Comparison of ENCODE assay signal across 8 mouse cellular contexts in genomic region chr11:76672561-76673384, GRCm38 (mm10). TPM values are rescaled to one million over a fixed set of nuclear protein-coding genes. Genes with fewer than 3 reads are reported as not detected.
A peak's percentile ranks its signal among the peaks of the same experiment; 100 is the strongest.
DNase-seq lines count a peak whose midpoint lies in the region; ATAC-seq lines count a peak whose summit lies in the region.

No protein-coding gene starts in this region.

- no peak for ATAC-seq in kidney, embryonic 14.5 days (ENCODE audit: low FRiP score, low TSS enrichment)
- ATAC-seq in limb, embryonic 12.5 days (ENCODE audit: insufficient number of reproducible peaks, insufficient read depth, low FRiP score, low TSS enrichment, low read depth) = 0 out of 2 replicates have a peak, but pooled peaks have one; percentile 17

- H3K9me3 ChIP-seq in kidney, embryonic 14.5 days (ENCODE audit: control insufficient read depth, low read length) = no peaks in the 10 kb centered on the region
- H3K9me3 ChIP-seq in hindbrain, embryonic 10.5 days = no peaks in the 10 kb centered on the region
- H3K9me3 ChIP-seq in limb, embryonic 12.5 days = no peaks in the 10 kb centered on the region

- no peak overlapping the region for H3K27ac ChIP-seq in kidney, embryonic 14.5 days (ENCODE audit: low read depth, low read length)
- H3K27ac ChIP-seq in hindbrain, embryonic 10.5 days = peak overlapping the region; percentile 4; the same call in 1 of the 2 replicates
- H3K27ac ChIP-seq in limb, embryonic 12.5 days = no peak overlapping the region

- H3K4me2 ChIP-seq in kidney, embryonic 14.5 days (replicated peaks; ENCODE audit: low read depth, low read length) = peak overlapping the region; percentile 74
- peak overlapping the region; percentile 84 for H3K4me2 ChIP-seq in limb, embryonic 12.5 days

- peak overlapping the region; percentile 45; the same call in 1 of the 2 replicates for H3K9ac ChIP-seq in kidney, embryonic 14.5 days (ENCODE audit: low read depth, low read length)
- peak overlapping the region; percentile 66 for H3K9ac ChIP-seq in limb, embryonic 12.5 days (replicated peaks)

- no peak for DNase-seq in kidney, postnatal 10 days
- DNase-seq in cerebellum, adult 18-20 months = peak; percentile 53 to 70
- DNase-seq in hindbrain, embryonic 10.5 days (ENCODE audit: low spot score) = peak; percentile 54
- peak; percentile 58 for DNase-seq in right cerebral cortex, postnatal 4 days
- DNase-seq in ovary, adult 18-20 months (ENCODE audit: low spot score) = no peak
- no peak for DNase-seq in urinary bladder, postnatal 25 days (ENCODE audit: low spot score)

- no peaks in the 10 kb centered on the region for H3K36me3 ChIP-seq in kidney, embryonic 14.5 days (ENCODE audit: control insufficient read depth, insufficient read depth, low read length)
- no peaks in the 10 kb centered on the region for H3K36me3 ChIP-seq in hindbrain, embryonic 10.5 days
- no peaks in the 10 kb centered on the region for H3K36me3 ChIP-seq in limb, embryonic 12.5 days

- H3K4me1 ChIP-seq in kidney, embryonic 14.5 days (ENCODE audit: control insufficient read depth, insufficient read depth, low read length) = peaks cover 8% of the 10 kb centered on the region; the same call in 1 of the 2 replicates
- H3K4me1 ChIP-seq in hindbrain, embryonic 10.5 days (replicated peaks) = peaks cover 14% of the 10 kb centered on the region
- peaks cover 14% of the 10 kb centered on the region for H3K4me1 ChIP-seq in limb, embryonic 12.5 days (replicated peaks)

- H3K4me3 ChIP-seq in kidney, embryonic 14.5 days (ENCODE audit: low read length) = peak overlapping the region; percentile 31
- peak overlapping the region; percentile 50 for H3K4me3 ChIP-seq in hindbrain, embryonic 10.5 days
- H3K4me3 ChIP-seq in limb, embryonic 12.5 days (replicated peaks) = peak overlapping the region; percentile 43

- WGBS in kidney, embryonic 14.5 days = 2% methylated on average over 64 of the region's 64 CpGs
- 2% methylated on average over 64 of the region's 64 CpGs for WGBS in hindbrain, embryonic 10.5 days
- 2% methylated on average over 64 of the region's 64 CpGs for WGBS in limb, embryonic 12.5 days

- H3K27me3 ChIP-seq in kidney, embryonic 14.5 days (ENCODE audit: control insufficient read depth, insufficient read depth, low read length) = peaks cover 51% of the 10 kb centered on the region
- peaks cover 89% of the 10 kb centered on the region for H3K27me3 ChIP-seq in hindbrain, embryonic 10.5 days (ENCODE audit: insufficient read depth, poor library complexity, severe bottlenecking)
- peaks cover 76% of the 10 kb centered on the region for H3K27me3 ChIP-seq in limb, embryonic 12.5 days

RNA-seq across cellular contexts. Expression of gene Bhlha9, which starts 0.5 kb away (rescaled TPM):
- 0.49 TPM in 1 of 2 replicates, not detected in the other for polyA plus RNA-seq in kidney, embryonic 14.5 days (2014; fragmentation: Nextera tagmentation; extraction: Ambion mirVana)
- polyA plus RNA-seq in hindbrain, embryonic 10.5 days (2016; fragmentation: Nextera tagmentation; extraction: Ambion mirVana) = 0.21 TPM in 1 of 2 replicates, not detected in the other
- 8.8 and 9.6 TPM in 2 replicates for polyA plus RNA-seq in limb, embryonic 12.5 days (2016; fragmentation: Nextera tagmentation; extraction: Ambion mirVana)

RNA-seq across cellular contexts. Expression of gene Trarg1, which starts 6.8 kb away (rescaled TPM):
- 0.81 and 0.89 TPM in 2 replicates for polyA plus RNA-seq in kidney, embryonic 14.5 days (2014; fragmentation: Nextera tagmentation; extraction: Ambion mirVana)
- 0.09 and 0.20 TPM in 2 replicates for polyA plus RNA-seq in hindbrain, embryonic 10.5 days (2016; fragmentation: Nextera tagmentation; extraction: Ambion mirVana)
- 0.17 and 0.18 TPM in 2 replicates for polyA plus RNA-seq in limb, embryonic 12.5 days (2016; fragmentation: Nextera tagmentation; extraction: Ambion mirVana)

RNA-seq across cellular contexts. Expression of gene Abr, which starts 50.7 kb away (rescaled TPM):
- 31.8 and 57.7 TPM in 2 replicates for polyA plus RNA-seq in kidney, embryonic 14.5 days (2014; fragmentation: Nextera tagmentation; extraction: Ambion mirVana)
- 29.5 and 40.5 TPM in 2 replicates for polyA plus RNA-seq in hindbrain, embryonic 10.5 days (2016; fragmentation: Nextera tagmentation; extraction: Ambion mirVana)
- 48.3 and 54.0 TPM in 2 replicates for polyA plus RNA-seq in limb, embryonic 12.5 days (2016; fragmentation: Nextera tagmentation; extraction: Ambion mirVana)

Comparison
In these comparisons a context has a peak if more than half of its experiments do, and no peak if none do; other contexts are left out.
1. DNase-seq: peak in cerebellum, adult 18-20 months (2 of 2), hindbrain, embryonic 10.5 days (single experiment) and right cerebral cortex, postnatal 4 days (single experiment); none in kidney, postnatal 10 days (single experiment), ovary, adult 18-20 months (single experiment) and urinary bladder, postnatal 25 days (single experiment).
2. Peak in every context shown above with its lines, with median percentiles within 50 percentile points of each other: H3K4me3 ChIP-seq.